Mouse (Mus musculus) brown adipose tissue, adult 24 weeks (tissue): ENCODE data around the gene Tmem232. TPM values are rescaled to one million over a fixed set of nuclear protein-coding genes. Genes with fewer than 3 reads are reported as not detected.
"Not testable (repeated sequence)": the region's sequence is repeated elsewhere in the genome, so short reads cannot be mapped to it uniquely, and the experiment has no call there.

ENCODE experiments used
- H3K27ac ChIP-seq: fragments of 200-500 bp; replicated peaks from 2 replicates; pipeline ENCODE4 v1.5.1; 2012; ENCODE audit warnings: low read depth, mild to moderate bottlenecking, low read length
- H3K4me1 ChIP-seq: fragments of 200-500 bp; 2 replicates; pipeline ENCODE4 v1.6.1; 2012; ENCODE audit warnings: low read length, mixed read lengths; ENCODE audit not compliant: control insufficient read depth, insufficient read depth, insufficient read length
- H3K4me3 ChIP-seq: fragments of 200-500 bp; 2 replicates; pipeline ENCODE4 v1.5.1; 2012; ENCODE audit warnings: low read depth, mild to moderate bottlenecking, low read length, moderate library complexity; ENCODE audit not compliant: insufficient read depth
- polyA plus RNA-seq: library from polyadenylated mRNA; stranded (reverse); fragments of >200 nt; gene quantifications from 2 replicates; pipeline ENCODE4 v1.2.4, GENCODE M21; 2012; ENCODE audit not compliant: missing spikeins, insufficient read depth, insufficient read length

Tmem232 gene
- polyA plus RNA-seq, 1 experiment: not detected

GRCm38 (mm10) chr17:65221687-65222086, 318.9 kb downstream of the Tmem232 start:
- not testable (repeated sequence) for H3K27ac ChIP-seq, H3K4me3 ChIP-seq, H3K4me1 ChIP-seq

Other genes with a start within 250 kb of the Tmem232 start
- gene Vapa, start 72.8 kb upstream of the Tmem232 start, polyA plus RNA-seq: 81.7 and 128 TPM in 2 replicates
- gene Txndc2, start 101.4 kb upstream of the Tmem232 start, polyA plus RNA-seq: not detected in 2 replicates
- gene Rab31, start 232.0 kb upstream of the Tmem232 start, polyA plus RNA-seq: 3.9 and 5.4 TPM in 2 replicates
- 13.9 and 14.4 TPM in 2 replicates for gene Ppp4r1, start 241.8 kb upstream of the Tmem232 start, polyA plus RNA-seq